Mouse (Mus musculus) heart, postnatal 4 days (tissue): Measurements from ENCODE around the gene R3hdm2. TPM values are rescaled to one million over a fixed set of nuclear protein-coding genes. Genes with fewer than 3 reads are reported as not detected.

Experiments used
- DNase-seq: peaks from one replicate; pipeline ENCODE4 v3.0.0; 2021
- total RNA-seq, 2 experiments: library from RNA; stranded (reverse); gene quantifications; 2 replicates each; pipeline ENCODE4 v1.2.3; 2021

Gene R3hdm2
- total RNA-seq, 2 experiments from 2014 or later, result 115 to 116 TPM

GRCm38 (mm10) chr10:127546505-127546904 lies 166.4 kb downstream of the R3hdm2 start:
- no peak for DNase-seq

DNA sequence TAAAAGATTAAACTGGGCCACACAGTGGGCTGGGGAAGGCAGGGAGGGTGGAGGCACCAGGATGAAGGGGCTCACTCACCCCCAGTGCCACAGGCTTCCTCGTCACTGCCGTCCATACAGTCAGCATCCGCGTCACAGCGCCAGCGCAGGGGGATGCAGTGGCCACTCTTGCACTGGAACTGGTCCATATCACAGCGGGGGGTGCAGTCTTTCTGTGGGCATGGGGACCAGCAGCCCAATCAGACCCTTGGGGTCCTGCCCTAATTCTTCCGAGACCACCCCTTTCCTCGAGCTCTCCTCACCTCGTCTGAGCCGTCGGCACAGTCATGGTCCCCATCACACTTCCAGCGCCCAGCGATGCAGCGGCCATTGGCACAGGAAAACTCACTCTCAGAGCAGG lies 168.1 kb downstream of the R3hdm2 start:
- DNase-seq, result no peak

Other genes starting within 250 kb of the R3hdm2 start
- 1 to 10 TPM; 2.2 to 2.7 TPM for gene B4galnt1, start 215.1 kb upstream of the R3hdm2 start, total RNA-seq
- gene Slc26a10, start 199.7 kb upstream of the R3hdm2 start, total RNA-seq, result 10 to 100 TPM; 25.7 to 31.8 TPM
- 10 to 100 TPM; 19.9 to 21.0 TPM for gene Arhgef25, start 190.2 kb upstream of the R3hdm2 start, total RNA-seq
- gene Dtx3, start 184.6 kb upstream of the R3hdm2 start, total RNA-seq, result 10 to 100 TPM; 50.0 to 53.8 TPM
- 10 to 100 TPM; 25.7 to 26.6 TPM for gene Pip4k2c, start 168.7 kb upstream of the R3hdm2 start, total RNA-seq
- gene Kif5a, start 117.0 kb upstream of the R3hdm2 start, total RNA-seq, result 1 to 10 TPM in 1 of 2 experiments, under 1 TPM in 1; 0.70 to 1.2 TPM
- gene Dctn2, start 114.0 kb upstream of the R3hdm2 start, total RNA-seq, result 100 to 1,000 TPM; 151 to 159 TPM
- 10 to 100 TPM; 41.7 to 43.2 TPM for gene Mbd6, start 91.3 kb upstream of the R3hdm2 start, total RNA-seq
- gene Mars, start 68.5 kb upstream of the R3hdm2 start, total RNA-seq, result 10 to 100 TPM; 49.6 to 50.1 TPM
- gene Arhgap9, start 58.4 kb upstream of the R3hdm2 start, total RNA-seq, result 1 to 10 TPM; 2.0 to 2.9 TPM
- 1 to 10 TPM; 4.0 to 4.1 TPM for gene Gli1, start 38.4 kb upstream of the R3hdm2 start, total RNA-seq
- gene Inhbe, start 25.9 kb upstream of the R3hdm2 start, total RNA-seq, result not detected
- not detected for gene Inhbc, start 9.9 kb upstream of the R3hdm2 start, total RNA-seq
- gene Stac3, start 121.4 kb downstream of the R3hdm2 start, total RNA-seq, result 1 to 10 TPM; 1.8 to 1.9 TPM
- 10 to 100 TPM; 34.2 to 34.9 TPM for gene Ndufa4l2, start 134.6 kb downstream of the R3hdm2 start, total RNA-seq
- gene Shmt2, start 142.1 kb downstream of the R3hdm2 start, total RNA-seq, result 10 to 100 TPM; 43.7 to 45.1 TPM
- under 1 TPM; 0.83 to 0.97 TPM for gene Nxph4, start 154.2 kb downstream of the R3hdm2 start, total RNA-seq
- 10 to 100 TPM; 68.8 to 73.0 TPM for gene Lrp1, start 240.8 kb downstream of the R3hdm2 start, total RNA-seq